Mouse (Mus musculus): ENCODE data around the gene Capn1.

Gene Capn1

GRCm38 (mm10) chr19:5954031-5954710 lies 61.5 kb downstream of the Capn1 start:
- DNase-seq (ENCODE audit: extremely low read depth, low read depth): no peak

DNA sequence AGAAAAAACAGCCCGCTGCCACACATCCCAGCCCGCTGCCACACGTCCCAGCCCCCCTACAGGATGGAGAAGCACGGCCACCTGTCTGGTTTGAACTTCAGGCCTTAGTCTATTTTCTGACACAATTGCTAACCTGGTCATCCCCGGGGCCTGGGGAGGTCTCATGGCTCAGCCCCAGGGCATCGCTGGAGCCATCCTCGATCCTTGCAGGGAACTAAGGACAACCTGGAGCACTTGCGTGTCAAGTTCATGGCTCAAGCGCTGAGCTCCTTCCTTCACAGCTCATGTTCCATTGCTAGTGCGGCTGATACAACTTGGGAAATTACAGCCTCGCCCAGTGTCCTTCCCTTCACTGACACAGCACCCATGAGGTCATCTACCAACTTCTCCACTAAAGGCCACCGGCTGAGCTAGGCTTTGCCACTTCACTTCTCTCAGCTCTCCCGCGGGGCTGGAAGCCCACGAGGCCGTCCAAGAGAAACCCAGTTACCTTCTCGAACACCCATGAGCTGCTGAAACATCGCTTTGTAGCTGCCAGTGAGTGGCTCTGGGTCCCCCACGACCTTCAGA lies 62.4 kb downstream of the Capn1 start:
- no peak for DNase-seq (ENCODE audit: extremely low read depth, low read depth)

DNA sequence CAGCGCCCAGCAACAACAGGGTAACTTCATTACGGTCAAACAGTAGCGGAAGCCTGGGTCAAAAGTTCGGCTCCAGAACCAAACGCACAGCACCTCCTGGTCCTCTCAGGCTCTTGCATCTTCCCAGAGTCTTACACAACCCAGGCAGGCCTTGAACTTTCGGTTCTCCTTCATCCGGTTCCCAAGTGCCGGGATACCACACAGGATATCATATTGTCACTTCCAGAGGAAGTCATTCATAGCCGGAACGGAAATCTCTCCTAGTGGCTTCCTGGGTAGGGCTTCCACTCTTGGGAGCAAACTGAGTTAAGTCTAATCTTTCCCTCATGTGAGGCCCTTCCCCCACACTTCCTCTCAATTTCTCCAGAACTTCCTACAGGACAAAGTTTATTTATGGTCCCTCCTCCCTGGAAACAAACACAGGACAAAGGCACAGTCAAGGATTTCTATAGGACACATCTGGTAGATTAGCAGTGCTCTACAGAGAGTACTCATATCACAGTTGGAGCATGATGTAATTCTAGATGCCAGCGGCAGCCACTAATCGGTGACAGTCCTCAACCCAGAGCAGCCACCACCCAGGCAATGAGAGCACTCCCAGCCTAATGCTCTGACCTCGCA lies 63.5 kb downstream of the Capn1 start:
- DNase-seq (ENCODE audit: extremely low read depth, low read depth): no peak

- DNase-seq (ENCODE audit: extremely low read depth, low read depth): no peak
These were observed 64.1 kb downstream of the Capn1 start for GRCm38 (mm10) chr19:5951631-5952030.

GRCm38 (mm10) chr19:5950218-5950617 lies 65.5 kb downstream of the Capn1 start:
- DNase-seq (ENCODE audit: extremely low read depth, low read depth): no peak

DNA sequence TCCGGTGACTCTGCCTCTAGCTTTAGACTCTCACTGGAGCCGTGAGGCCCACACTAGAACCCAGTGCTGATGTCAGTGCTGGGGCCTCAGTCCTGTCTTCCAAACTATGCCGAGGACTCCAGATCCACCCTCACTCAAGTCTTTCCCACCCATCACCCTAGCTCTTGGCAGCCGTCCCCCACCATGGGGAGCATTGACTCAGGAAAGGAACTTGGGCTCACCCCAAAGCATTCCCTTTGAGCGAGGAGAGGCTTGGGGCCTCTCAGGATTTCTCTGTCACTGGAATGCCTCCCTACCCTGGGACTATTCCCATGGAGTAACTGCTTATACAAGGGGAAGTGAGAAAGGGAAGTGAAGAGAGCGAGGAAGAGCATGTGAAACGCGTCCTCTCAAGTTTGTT lies 69.8 kb downstream of the Capn1 start:
- no peak for DNase-seq (ENCODE audit: extremely low read depth, low read depth)

- no peak for DNase-seq (ENCODE audit: extremely low read depth, low read depth)
These were observed 70.7 kb downstream of the Capn1 start for GRCm38 (mm10) chr19:5945027-5945426.

DNA sequence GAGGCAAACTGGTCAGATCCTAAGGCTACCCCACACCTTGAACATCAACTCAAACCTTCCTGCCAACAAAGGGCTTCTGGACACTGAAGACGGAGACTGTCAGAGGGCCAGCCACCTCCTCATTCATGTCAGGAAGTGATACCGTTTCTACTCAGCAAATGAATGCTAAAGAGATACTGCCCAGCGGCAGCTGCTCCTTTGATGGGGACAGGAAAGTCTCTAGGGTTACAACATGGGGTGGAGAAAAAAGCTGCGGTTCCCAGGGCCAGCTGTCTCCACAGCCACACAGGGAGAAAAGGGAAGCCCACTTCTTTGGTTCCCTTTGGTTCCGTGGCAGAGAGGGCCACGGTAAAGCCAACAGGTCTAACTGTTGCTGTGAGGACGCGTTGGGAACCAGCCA lies 71.6 kb downstream of the Capn1 start:
- DNase-seq (ENCODE audit: extremely low read depth, low read depth): no peak

DNA sequence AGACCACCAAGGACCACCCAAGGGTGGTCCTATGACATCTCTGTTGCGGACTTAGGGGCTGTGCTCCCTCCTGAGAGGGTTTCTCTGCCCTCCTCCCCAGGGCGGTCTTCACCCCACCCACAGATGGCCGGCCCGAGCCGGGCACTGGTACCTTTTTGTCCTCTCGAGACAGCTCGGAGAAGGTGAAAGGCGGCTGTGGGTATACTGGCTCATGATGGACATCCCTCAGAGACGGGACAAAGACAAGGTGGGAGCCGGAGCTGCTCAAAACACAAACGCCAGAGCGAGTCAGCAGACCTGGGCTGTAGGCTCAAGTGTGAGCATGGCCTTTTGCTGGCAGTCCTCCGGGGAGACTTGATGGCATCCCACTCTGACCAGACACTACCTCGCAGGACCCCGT lies 72.3 kb downstream of the Capn1 start:
- no peak for DNase-seq (ENCODE audit: extremely low read depth, low read depth)

DNA sequence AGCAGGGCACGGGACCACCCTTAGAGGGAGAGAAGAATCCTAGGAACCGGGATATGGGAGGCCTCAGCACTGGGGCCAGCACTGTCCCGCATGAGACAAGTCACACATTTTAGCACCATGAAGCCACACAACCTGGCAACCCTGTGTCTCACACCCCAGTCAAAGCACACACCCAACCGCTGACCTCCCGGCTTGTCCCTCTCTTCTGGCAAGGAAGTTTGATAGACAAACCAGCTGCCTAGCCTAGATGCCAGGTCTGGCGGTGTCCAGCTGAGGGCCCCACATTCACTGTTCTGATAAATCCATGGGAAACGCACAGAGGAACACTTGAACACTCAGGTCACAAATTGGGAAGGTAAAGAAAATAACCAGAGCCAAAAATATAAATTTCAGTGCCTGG lies 73.1 kb downstream of the Capn1 start:
- DNase-seq (ENCODE audit: extremely low read depth, low read depth): no peak

DNA sequence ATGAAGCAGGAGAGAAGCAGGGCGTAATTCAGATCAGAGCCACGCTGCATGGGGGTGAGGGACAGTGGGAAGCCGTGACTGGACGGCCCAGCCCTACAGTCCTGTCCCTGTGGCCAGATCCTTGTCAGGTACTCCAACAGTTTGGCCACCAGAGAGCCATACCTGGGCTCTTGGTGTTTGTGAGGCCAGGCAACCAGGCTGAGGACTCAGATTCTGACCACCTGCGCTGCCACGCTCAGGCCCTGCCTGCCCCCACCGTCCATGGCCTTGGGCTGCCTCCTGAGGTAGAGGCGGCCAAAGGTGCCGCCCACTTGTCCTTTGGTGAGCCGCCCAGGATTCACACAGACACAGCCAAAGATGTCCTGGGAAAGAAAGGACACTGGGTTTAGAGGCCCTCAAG lies 75.0 kb downstream of the Capn1 start:
- DNase-seq (ENCODE audit: extremely low read depth, low read depth): no peak

DNA sequence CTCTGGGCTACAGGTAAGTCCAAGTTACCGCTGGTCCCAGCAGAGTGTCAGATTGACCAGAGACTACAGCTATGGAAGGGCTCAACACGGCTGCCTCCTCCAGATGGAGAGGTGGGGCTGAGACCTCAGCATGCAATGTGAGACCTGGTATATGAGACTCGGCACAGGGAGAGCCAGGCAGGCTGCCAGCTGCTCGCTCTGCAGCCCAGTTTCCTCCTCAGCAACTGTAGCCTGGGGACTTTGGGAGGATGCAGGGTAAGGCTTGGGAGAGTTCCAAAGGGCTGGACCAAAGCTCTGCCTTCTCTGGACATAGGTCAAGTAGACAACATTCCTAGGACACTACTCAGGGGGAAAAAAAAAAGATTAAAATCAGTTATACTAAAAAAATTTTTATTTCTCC lies 75.5 kb downstream of the Capn1 start:
- DNase-seq (ENCODE audit: extremely low read depth, low read depth): no peak

DNA sequence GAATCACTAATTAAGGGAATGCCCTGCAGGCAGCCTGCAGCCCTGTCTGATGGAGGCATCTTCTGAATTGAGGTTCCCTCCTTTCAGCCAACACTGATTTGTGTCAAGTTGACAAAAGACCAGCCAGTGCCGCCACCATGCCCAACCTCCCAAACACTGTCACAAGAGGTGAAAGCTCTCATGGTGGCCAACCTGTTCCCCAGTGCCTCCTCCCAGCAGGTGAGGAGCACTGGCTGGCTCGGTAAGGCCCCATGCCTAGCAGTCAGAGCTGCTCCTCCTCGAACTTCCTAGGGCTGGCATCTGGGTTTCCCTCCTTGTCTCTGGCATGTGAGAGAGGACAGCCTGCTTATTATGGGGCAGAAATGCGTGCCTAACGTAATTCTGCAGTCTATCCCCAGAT lies 76.0 kb downstream of the Capn1 start:
- DNase-seq (ENCODE audit: extremely low read depth, low read depth): no peak

All from MEL-GATA-1-ER (cell line).